Mouse (Mus musculus) cerebellum, adult 2 months (tissue): Measurements from ENCODE around the gene Pspc1.
"Not testable (repeated sequence)": the region's sequence is repeated elsewhere in the genome, so short reads cannot be mapped to it uniquely, and the experiment has no call there.

Source experiments
- CTCF ChIP-seq: fragments of 200-500 bp; IDR thresholded peaks from 2 replicates; pipeline ENCODE4 v1.5.1; 2011; ENCODE audit warnings: low read depth, mild to moderate bottlenecking, control low read depth, low read length, moderate library complexity, borderline replicate concordance; ENCODE audit not compliant: insufficient read depth
- POLR2A ChIP-seq: fragments of 200-500 bp; IDR thresholded peaks from 2 replicates; pipeline ENCODE4 v1.6.1; 2011; ENCODE audit warnings: low read length, control low read depth, borderline replicate concordance; ENCODE audit not compliant: insufficient read depth

DNA sequence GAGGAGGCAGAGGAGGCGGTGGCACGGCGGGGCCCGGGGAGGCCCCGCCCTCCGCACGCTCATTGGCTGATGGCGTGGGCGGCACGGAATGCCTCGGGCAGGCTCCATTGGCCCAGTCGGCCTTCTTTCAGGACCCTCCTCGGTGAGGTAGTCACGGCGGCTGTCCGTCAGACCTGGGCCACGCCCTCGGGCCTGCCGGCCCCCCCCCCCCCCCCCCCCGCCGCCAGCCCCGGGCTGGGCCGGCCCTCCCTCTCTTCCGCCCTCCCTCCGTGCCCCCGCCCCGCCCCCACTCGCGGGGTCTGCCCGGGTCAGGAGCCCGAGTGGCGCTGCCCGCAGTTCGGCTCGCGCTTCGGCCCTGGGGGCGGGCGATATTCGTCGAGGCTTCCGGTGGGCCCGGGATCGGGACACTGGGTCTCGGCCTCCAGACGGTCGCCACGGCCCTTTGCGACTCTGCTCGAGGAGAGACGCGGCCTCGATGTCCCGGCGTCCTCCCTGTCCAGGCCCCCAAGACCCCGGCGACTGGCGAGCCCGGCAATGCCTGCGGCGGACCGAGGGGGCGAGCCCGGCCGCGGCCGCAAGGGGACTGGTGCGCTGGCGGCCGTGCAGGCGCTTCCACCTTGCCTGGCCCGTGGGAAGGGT is 33.7 kb upstream of the Pspc1 start, which contains the start of gene Zmym5:
- TF ChIP-seq CTCF, result not testable (repeated sequence)
- 0 out of 2 replicates have a peak, but pooled peaks have one; percentile 35 for TF ChIP-seq POLR2A
